In the genomic region with DNA sequence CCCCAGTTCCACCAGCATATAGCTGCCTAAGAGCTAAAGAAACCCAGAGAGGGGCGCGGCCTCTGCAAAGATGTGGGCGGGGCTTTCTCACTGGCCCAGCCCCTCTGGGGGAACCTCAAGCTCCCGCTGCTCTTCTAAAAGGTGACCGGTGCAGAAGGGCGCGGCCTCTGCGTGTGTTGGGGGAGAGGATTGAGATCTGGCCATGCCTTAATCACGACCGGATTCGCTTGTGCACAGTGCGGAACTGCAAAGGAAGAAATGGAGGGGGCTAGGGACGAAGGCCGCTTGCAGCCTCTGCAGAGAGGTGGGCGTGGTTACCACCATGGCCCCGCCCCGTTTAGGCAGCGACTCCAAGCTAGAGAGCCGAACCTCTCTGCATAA, we compare ENCODE assay signal across 8 mouse cellular contexts. TPM values are rescaled to one million over a fixed set of nuclear protein-coding genes. Genes with fewer than 3 reads are reported as not detected.
DNase-seq lines count a peak whose midpoint lies in the region; ATAC-seq lines count a peak whose summit lies in the region.

No protein-coding gene starts in this region.

- H3K9me3 ChIP-seq in hindbrain, embryonic 11.5 days (ENCODE audit: control insufficient read depth, low read length) = no peaks in the 10 kb centered on the region

- H3K4me1 ChIP-seq in hindbrain, embryonic 11.5 days (replicated peaks; ENCODE audit: control insufficient read depth, insufficient read depth, low read length) = peaks cover 3% of the 10 kb centered on the region; the same call in 1 of the 2 replicates

- H3K4me3 ChIP-seq in hindbrain, embryonic 11.5 days (ENCODE audit: low read depth, low read length) = peak overlapping the region; percentile 74

- peak; percentile 97 for ATAC-seq in hindbrain, embryonic 11.5 days (ENCODE audit: low FRiP score)

- peak overlapping the region; percentile 51; the same call in 1 of the 2 replicates for H3K27ac ChIP-seq in hindbrain, embryonic 11.5 days (ENCODE audit: low read depth, low read length)

- peak overlapping the region; percentile 77; the same call in 1 of the 2 replicates for H3K9ac ChIP-seq in hindbrain, embryonic 11.5 days (ENCODE audit: low read depth, low read length)

- WGBS in hindbrain, embryonic 11.5 days = under 1% methylated on average over 19 of the region's 19 CpGs

- H3K4me2 ChIP-seq in hindbrain, embryonic 11.5 days (replicated peaks; ENCODE audit: low read depth, low read length) = peak overlapping the region; percentile 96

- DNase-seq in MN1 (ENCODE audit: low spot score) = peak; percentile 95
- peak; percentile 98 for DNase-seq in cerebellum, adult 9-10 months
- DNase-seq in frontal cortex, adult 2 months (ENCODE audit: extremely low spot score in 1 of 2, low spot score in 1 of 2) = peak; percentile 89 to 95
- DNase-seq in hindbrain, embryonic 11.5 days (ENCODE audit: low spot score) = peak; percentile 98
- DNase-seq in layer of hippocampus, postnatal 10 days (ENCODE audit: low spot score in 2 of 2) = peak; percentile 89 to 94
- DNase-seq in lung, postnatal 10 days = peak; percentile 98
- DNase-seq in ovary, postnatal 36 days (ENCODE audit: low spot score) = peak; percentile 97
- DNase-seq in thymus, postnatal 25 days = peak; percentile 97

- H3K27me3 ChIP-seq in hindbrain, embryonic 11.5 days (ENCODE audit: control insufficient read depth, insufficient read depth, low read length) = peaks cover 2% of the 10 kb centered on the region; the same call in 1 of the 2 replicates

- H3K36me3 ChIP-seq in hindbrain, embryonic 11.5 days (ENCODE audit: control insufficient read depth, insufficient read depth, low read length) = no peaks in the 10 kb centered on the region

RNA-seq across cellular contexts. Expression of gene Rab11fip5, which starts 0.3 kb away (rescaled TPM):
- polyA plus RNA-seq in frontal cortex, adult 2 months (2012; rRNA removed) = 34.1 and 35.7 TPM in 2 replicates
- polyA plus RNA-seq in hindbrain, embryonic 11.5 days (2014; fragmentation: Nextera tagmentation; extraction: Ambion mirVana) = 4.1 and 4.6 TPM in 2 replicates
- total RNA-seq in layer of hippocampus, postnatal 10 days (2021) = 10 to 100 TPM; 50.3 to 52.9 TPM

RNA-seq across cellular contexts. Expression of gene Sfxn5, which starts 41.5 kb away (rescaled TPM):
- 137 and 156 TPM in 2 replicates for polyA plus RNA-seq in frontal cortex, adult 2 months (2012; rRNA removed)
- 5.1 and 6.2 TPM in 2 replicates for polyA plus RNA-seq in hindbrain, embryonic 11.5 days (2014; fragmentation: Nextera tagmentation; extraction: Ambion mirVana)
- 100 to 1,000 TPM; 141 to 142 TPM for total RNA-seq in layer of hippocampus, postnatal 10 days (2021)

RNA-seq across cellular contexts. Expression of gene Noto, which starts 49.0 kb away (rescaled TPM):
- not detected in 2 replicates for polyA plus RNA-seq in frontal cortex, adult 2 months (2012; rRNA removed)
- polyA plus RNA-seq in hindbrain, embryonic 11.5 days (2014; fragmentation: Nextera tagmentation; extraction: Ambion mirVana) = not detected in 2 replicates
- not detected for total RNA-seq in layer of hippocampus, postnatal 10 days (2021)

RNA-seq across cellular contexts. Expression of gene Smyd5, which starts 57.1 kb away (rescaled TPM):
- 62.9 and 70.6 TPM in 2 replicates for polyA plus RNA-seq in frontal cortex, adult 2 months (2012; rRNA removed)
- 52.4 and 53.1 TPM in 2 replicates for polyA plus RNA-seq in hindbrain, embryonic 11.5 days (2014; fragmentation: Nextera tagmentation; extraction: Ambion mirVana)
- total RNA-seq in layer of hippocampus, postnatal 10 days (2021) = 10 to 100 TPM; 42.2 to 44.1 TPM

Comparison
In these comparisons a context has a peak if more than half of its experiments do, and no peak if none do; other contexts are left out.
1. Peak in every context shown above with its lines: DNase-seq, ATAC-seq, H3K4me3 ChIP-seq and H3K27ac ChIP-seq.
2. RNA of gene Sfxn5, which starts 41.5 kb away (polyA plus RNA-seq): 137 to 156 TPM in frontal cortex, adult 2 months; 5.1 to 6.2 TPM in hindbrain, embryonic 11.5 days; every median in the first group is over 10 times any median in the second.